Mouse (Mus musculus) testis, adult 2 months (tissue): ENCODE measurements around the gene Olfr1066.
A peak's percentile ranks its signal among the peaks of the same experiment; 100 is the strongest.

Source experiments
- CTCF ChIP-seq: fragments of 200-500 bp; IDR thresholded peaks from 2 replicates; pipeline ENCODE4 v1.5.1; 2012; ENCODE audit warnings: low read depth, mild to moderate bottlenecking, inconsistent platforms, low read length, moderate library complexity; ENCODE audit not compliant: control insufficient read depth, insufficient read depth, insufficient replicate concordance
- POLR2A ChIP-seq: fragments of 200-500 bp; IDR thresholded peaks from 2 replicates; pipeline ENCODE4 v1.6.1; 2012; ENCODE audit warnings: low read depth, mild to moderate bottlenecking, inconsistent platforms, low read length, moderate library complexity; ENCODE audit not compliant: control insufficient read depth

GRCm38 (mm10) chr2:86464442-86465109 lies 8.5 kb upstream of the Olfr1066 start:
- TF ChIP-seq POLR2A (no peak), CTCF (peak; percentile 67)
